Mouse (Mus musculus) kidney, postnatal 25 days (tissue): ENCODE results near the gene Rbm4b.
"Not testable (repeated sequence)": the region's sequence is repeated elsewhere in the genome, so short reads cannot be mapped to it uniquely, and the experiment has no call there.

Source experiments
- DNase-seq, 2 experiments: peaks; one replicate each; pipeline ENCODE4 v3.0.0; 2021; ENCODE audit warnings: mixed read lengths in 2 of 2

Gene Rbm4b

GRCm38 (mm10) chr19:4745681-4746080, 10.6 kb upstream of the Rbm4b start:
- DNase-seq: peak in 1 of 2 experiments; percentile 49

- DNase-seq: peak in 1 of 2 experiments; percentile 64
Measured at GRCm38 (mm10) chr19:4746611-4747010, 9.7 kb upstream of the Rbm4b start.

- DNase-seq: peak in 1 of 2 experiments; percentile 31
Measured at GRCm38 (mm10) chr19:4747631-4748312, 8.5 kb upstream of the Rbm4b start.

GRCm38 (mm10) chr19:4748493-4748892, 7.8 kb upstream of the Rbm4b start:
- peak in 1 of 2 experiments; percentile 24 for DNase-seq

GRCm38 (mm10) chr19:4749975-4750374, 6.3 kb upstream of the Rbm4b start:
- peak in 1 of 2 experiments; percentile 33 for DNase-seq

GRCm38 (mm10) chr19:4755565-4756192, 618 bp upstream of the Rbm4b start:
- peak; percentile 93 to 94 for DNase-seq

GRCm38 (mm10) chr19:4756921-4757320, 624 bp downstream of the Rbm4b start:
- no peak for DNase-seq

- not testable (repeated sequence) for DNase-seq
Measured at GRCm38 (mm10) chr19:4760544-4760943, 4.2 kb downstream of the Rbm4b start.

GRCm38 (mm10) chr19:4762876-4763275, 6.6 kb downstream of the Rbm4b start:
- peak in 1 of 2 experiments; percentile 56 for DNase-seq

GRCm38 (mm10) chr19:4767507-4768148, 11.3 kb downstream of the Rbm4b start:
- DNase-seq: no peak

- no peak for DNase-seq
Measured at GRCm38 (mm10) chr19:4772785-4773184, 16.5 kb downstream of the Rbm4b start.

GRCm38 (mm10) chr19:4782891-4783290, 26.6 kb downstream of the Rbm4b start:
- DNase-seq: no peak

GRCm38 (mm10) chr19:4785206-4785605, 28.9 kb downstream of the Rbm4b start:
- DNase-seq: no peak

- DNase-seq: no peak
Measured at GRCm38 (mm10) chr19:4786313-4786712, 30.0 kb downstream of the Rbm4b start.

- DNase-seq: no peak
Measured at GRCm38 (mm10) chr19:4793281-4793830, 37.1 kb downstream of the Rbm4b start.

GRCm38 (mm10) chr19:4793831-4794422, 37.6 kb downstream of the Rbm4b start, which contains the start of gene Rbm4:
TSS of gene Rbm4 (minus strand) at chr19:4793901.
- DNase-seq: peak; percentile 99

- no peak for DNase-seq
Measured at GRCm38 (mm10) chr19:4795929-4796328, 39.6 kb downstream of the Rbm4b start.

- no peak for DNase-seq
Measured at GRCm38 (mm10) chr19:4797846-4798245, 41.5 kb downstream of the Rbm4b start.

GRCm38 (mm10) chr19:4799083-4799482, 42.8 kb downstream of the Rbm4b start:
- no peak for DNase-seq

GRCm38 (mm10) chr19:4802691-4803091, 46.4 kb downstream of the Rbm4b start:
- no peak for DNase-seq

GRCm38 (mm10) chr19:4803283-4803682, 47.0 kb downstream of the Rbm4b start:
- DNase-seq: no peak

GRCm38 (mm10) chr19:4810309-4810708, 54.0 kb downstream of the Rbm4b start:
- no peak for DNase-seq

GRCm38 (mm10) chr19:4810746-4811062, 54.4 kb downstream of the Rbm4b start:
- DNase-seq: no peak
